Mouse (Mus musculus): ENCODE measurements at regions not wholly inside any gene's neighbourhood (a gene's known extent, or its start where the extent isn't known, plus 50 kb on each side); places are given as distances from the start of the nearest gene placed in this dataset.

DNA sequence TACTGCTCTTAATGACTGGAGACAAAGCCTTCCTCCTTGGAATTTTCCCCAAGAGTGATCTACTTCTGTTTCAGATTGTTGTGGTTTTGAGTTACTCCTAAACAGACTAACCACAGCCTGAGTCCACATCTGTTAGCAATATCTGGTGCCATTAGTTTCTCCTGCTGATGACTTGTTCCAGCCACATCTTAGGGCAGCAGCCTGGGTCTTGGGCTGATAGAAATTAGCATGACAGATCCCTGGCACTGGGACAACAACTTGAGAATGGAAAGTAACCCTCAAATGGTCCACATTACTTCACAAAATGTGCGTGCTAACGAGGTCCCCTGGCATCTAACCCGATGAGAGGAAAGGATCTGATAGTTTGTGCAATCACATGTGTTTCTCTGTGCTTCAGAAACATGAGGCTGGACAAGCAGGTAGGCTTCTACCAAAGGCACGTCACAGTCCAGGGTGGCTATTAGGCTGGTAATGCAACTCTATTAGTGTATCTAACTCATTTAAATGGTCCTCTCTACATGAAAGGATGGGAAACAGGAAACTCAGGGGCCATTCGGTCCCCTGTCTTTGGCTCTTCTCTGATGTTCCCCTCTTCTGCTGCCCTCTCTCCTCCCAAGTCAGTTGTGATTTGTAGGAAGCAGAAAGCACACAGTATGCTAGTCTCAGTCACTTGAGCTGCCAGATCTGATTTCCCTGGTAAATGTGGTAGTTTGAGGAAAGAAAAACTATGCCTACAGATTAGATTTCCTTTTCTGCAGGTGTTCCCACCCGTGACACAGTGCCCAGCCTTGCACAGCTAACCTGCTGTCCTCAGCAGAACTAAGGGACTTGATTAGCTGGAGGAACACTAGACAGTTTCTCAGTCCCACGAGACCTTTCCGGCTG, 2866.9 kb upstream of the 5930422O12Rik start:
- Histone ChIP-seq H3K4me2 (replicated peaks; ENCODE audit: low read depth, low read length) (no peak overlapping the region), H3K9ac (ENCODE audit: low read depth, low read length) (no peak overlapping the region), H3K9me3 (ENCODE audit: control insufficient read depth, low read length) (no peaks in the 10 kb centered on the region), H3K36me3 (ENCODE audit: control insufficient read depth, insufficient read depth, low read length) (no peaks in the 10 kb centered on the region), H3K4me3 (ENCODE audit: low read depth, low read length) (no peak overlapping the region), H3K4me1 (replicated peaks; ENCODE audit: control insufficient read depth, insufficient read depth, low read length) (no peaks in the 10 kb centered on the region), H3K27me3 (ENCODE audit: control insufficient read depth, insufficient read depth, low read length) (no peaks in the 10 kb centered on the region), H3K27ac (ENCODE audit: low read depth, low read length) (no peak overlapping the region)
- ATAC-seq (ENCODE audit: low FRiP score): no peak
- DNase-seq (ENCODE audit: low spot score): no peak
- 76% methylated on average over 8 of the region's 8 CpGs for WGBS

DNA sequence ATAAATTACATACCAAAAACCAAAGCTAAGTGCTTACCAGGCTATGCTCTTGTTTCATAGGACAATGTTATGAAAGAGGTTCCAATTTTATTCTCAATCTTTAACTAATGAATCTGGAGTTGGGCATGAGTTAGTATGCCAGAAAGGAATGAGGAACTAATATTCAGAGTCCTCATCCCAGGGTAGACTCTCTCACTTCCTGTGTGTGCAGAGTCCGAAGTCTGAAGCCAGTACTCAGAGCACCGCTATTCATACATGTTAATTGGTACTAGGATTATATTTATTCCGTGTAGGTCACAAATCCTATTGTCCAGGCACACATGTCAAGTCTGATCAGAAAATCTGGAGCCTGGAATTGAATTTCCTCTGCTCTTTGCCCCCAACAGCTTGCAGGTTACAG, 2858.7 kb upstream of the 5930422O12Rik start:
- Histone ChIP-seq H3K9me3 (ENCODE audit: control insufficient read depth, low read length) (no peaks in the 10 kb centered on the region), H3K4me1 (replicated peaks; ENCODE audit: control insufficient read depth, insufficient read depth, low read length) (no peaks in the 10 kb centered on the region), H3K4me2 (replicated peaks; ENCODE audit: low read depth, low read length) (no peak overlapping the region), H3K9ac (ENCODE audit: low read depth, low read length) (no peak overlapping the region), H3K27me3 (ENCODE audit: control insufficient read depth, insufficient read depth, low read length) (no peaks in the 10 kb centered on the region), H3K4me3 (ENCODE audit: low read depth, low read length) (no peak overlapping the region), H3K27ac (ENCODE audit: low read depth, low read length) (no peak overlapping the region), H3K36me3 (ENCODE audit: control insufficient read depth, insufficient read depth, low read length) (no peaks in the 10 kb centered on the region)
- 88% methylated on average over 3 of the region's 3 CpGs for WGBS
- ATAC-seq (ENCODE audit: low FRiP score) (no peak), DNase-seq (ENCODE audit: low spot score) (no peak)

GRCm38 (mm10) chr8:30570547-30570946, 2858.0 kb upstream of the 5930422O12Rik start:
- Histone ChIP-seq H3K36me3 (ENCODE audit: control insufficient read depth, insufficient read depth, low read length) (no peaks in the 10 kb centered on the region), H3K4me2 (replicated peaks; ENCODE audit: low read depth, low read length) (no peak overlapping the region), H3K27ac (ENCODE audit: low read depth, low read length) (no peak overlapping the region), H3K4me1 (replicated peaks; ENCODE audit: control insufficient read depth, insufficient read depth, low read length) (no peaks in the 10 kb centered on the region), H3K4me3 (ENCODE audit: low read depth, low read length) (no peak overlapping the region), H3K27me3 (ENCODE audit: control insufficient read depth, insufficient read depth, low read length) (no peaks in the 10 kb centered on the region), H3K9me3 (ENCODE audit: control insufficient read depth, low read length) (no peaks in the 10 kb centered on the region), H3K9ac (ENCODE audit: low read depth, low read length) (no peak overlapping the region)
- 39% methylated on average over 5 of the region's 5 CpGs for WGBS
- 0 out of 2 replicates have a peak, but pooled peaks have one; percentile 12 for ATAC-seq (ENCODE audit: low FRiP score)
- peak; percentile 8 for DNase-seq (ENCODE audit: low spot score)

GRCm38 (mm10) chr8:30587508-30587907, 2841.0 kb upstream of the 5930422O12Rik start:
- ATAC-seq (ENCODE audit: low FRiP score) (no peak), DNase-seq (ENCODE audit: low spot score) (no peak)
- Histone ChIP-seq H3K9ac (ENCODE audit: low read depth, low read length) (no peak overlapping the region), H3K4me1 (replicated peaks; ENCODE audit: control insufficient read depth, insufficient read depth, low read length) (no peaks in the 10 kb centered on the region), H3K27me3 (ENCODE audit: control insufficient read depth, insufficient read depth, low read length) (no peaks in the 10 kb centered on the region), H3K9me3 (ENCODE audit: control insufficient read depth, low read length) (no peaks in the 10 kb centered on the region), H3K36me3 (ENCODE audit: control insufficient read depth, insufficient read depth, low read length) (no peaks in the 10 kb centered on the region), H3K27ac (ENCODE audit: low read depth, low read length) (no peak overlapping the region), H3K4me2 (replicated peaks; ENCODE audit: low read depth, low read length) (no peak overlapping the region), H3K4me3 (ENCODE audit: low read depth, low read length) (no peak overlapping the region)
- 77% methylated on average over 5 of the region's 5 CpGs for WGBS

- WGBS: no CpG with 5 or more reads among the region's 1 CpGs
- no peaks in the 10 kb centered on the region for H3K9me3 ChIP-seq (ENCODE audit: control insufficient read depth, low read length)
- H3K36me3 ChIP-seq (ENCODE audit: control insufficient read depth, insufficient read depth, low read length): no peaks in the 10 kb centered on the region
- H3K27me3 ChIP-seq (ENCODE audit: control insufficient read depth, insufficient read depth, low read length): no peaks in the 10 kb centered on the region
- H3K27ac ChIP-seq (ENCODE audit: low read depth, low read length): no peak overlapping the region
- no peak for ATAC-seq (ENCODE audit: low FRiP score)
- H3K4me2 ChIP-seq (replicated peaks; ENCODE audit: low read depth, low read length): no peak overlapping the region
- no peaks in the 10 kb centered on the region for H3K4me1 ChIP-seq (replicated peaks; ENCODE audit: control insufficient read depth, insufficient read depth, low read length)
- DNase-seq (ENCODE audit: low spot score): no peak
- H3K9ac ChIP-seq (ENCODE audit: low read depth, low read length): no peak overlapping the region
- H3K4me3 ChIP-seq (ENCODE audit: low read depth, low read length): no peak overlapping the region
These were observed 2826.1 kb upstream of the 5930422O12Rik start for GRCm38 (mm10) chr8:30602421-30602820.

- H3K9ac ChIP-seq (ENCODE audit: low read depth, low read length): no peak overlapping the region
- ATAC-seq (ENCODE audit: low FRiP score): peak; percentile 51; the same call in 1 of the 2 replicates
These were observed 2798.2 kb upstream of the 5930422O12Rik start for GRCm38 (mm10) chr8:30630332-30630731.

DNA sequence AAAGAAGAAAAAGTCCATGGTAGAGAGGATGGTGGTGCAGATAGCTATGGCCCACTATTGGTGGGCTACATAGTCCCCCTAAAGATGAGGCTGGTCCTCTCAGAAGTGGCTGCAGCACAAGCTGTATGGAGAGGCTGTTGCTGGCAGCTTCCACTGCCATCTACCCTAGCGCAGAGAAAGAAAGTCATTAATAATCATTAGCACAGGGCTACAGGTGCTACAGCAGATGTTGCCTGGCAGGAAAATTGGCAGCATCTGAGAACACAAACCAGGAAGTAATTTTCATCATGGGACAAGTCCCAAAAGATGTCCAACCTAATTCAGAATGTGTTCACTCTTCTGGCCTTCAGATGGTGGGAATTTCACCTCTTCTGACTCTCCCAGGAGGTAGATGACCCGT, 2791.7 kb upstream of the 5930422O12Rik start:
- Histone ChIP-seq H3K9me3 (ENCODE audit: control insufficient read depth, low read length) (no peaks in the 10 kb centered on the region), H3K4me1 (replicated peaks; ENCODE audit: control insufficient read depth, insufficient read depth, low read length) (no peaks in the 10 kb centered on the region), H3K4me2 (replicated peaks; ENCODE audit: low read depth, low read length) (no peak overlapping the region), H3K36me3 (ENCODE audit: control insufficient read depth, insufficient read depth, low read length) (no peaks in the 10 kb centered on the region), H3K9ac (ENCODE audit: low read depth, low read length) (no peak overlapping the region), H3K4me3 (ENCODE audit: low read depth, low read length) (no peak overlapping the region), H3K27ac (ENCODE audit: low read depth, low read length) (no peak overlapping the region), H3K27me3 (ENCODE audit: control insufficient read depth, insufficient read depth, low read length) (no peaks in the 10 kb centered on the region)
- 68% methylated on average over 2 of the region's 2 CpGs for WGBS
- DNase-seq (ENCODE audit: low spot score) (no peak), ATAC-seq (ENCODE audit: low FRiP score) (no peak)

More at GRCm38 (mm10) chr8:30630332-30630731, 2798.2 kb upstream of the 5930422O12Rik start:
- Histone ChIP-seq H3K4me2 (replicated peaks; ENCODE audit: low read depth, low read length) (no peak overlapping the region), H3K36me3 (ENCODE audit: control insufficient read depth, insufficient read depth, low read length) (no peaks in the 10 kb centered on the region), H3K27me3 (ENCODE audit: control insufficient read depth, insufficient read depth, low read length) (no peaks in the 10 kb centered on the region), H3K27ac (ENCODE audit: low read depth, low read length) (no peak overlapping the region), H3K9me3 (ENCODE audit: control insufficient read depth, low read length) (no peaks in the 10 kb centered on the region), H3K4me1 (replicated peaks; ENCODE audit: control insufficient read depth, insufficient read depth, low read length) (no peaks in the 10 kb centered on the region), H3K4me3 (ENCODE audit: low read depth, low read length) (no peak overlapping the region)
- no peak for DNase-seq (ENCODE audit: low spot score)
- 50% methylated on average over 5 of the region's 5 CpGs for WGBS

DNA sequence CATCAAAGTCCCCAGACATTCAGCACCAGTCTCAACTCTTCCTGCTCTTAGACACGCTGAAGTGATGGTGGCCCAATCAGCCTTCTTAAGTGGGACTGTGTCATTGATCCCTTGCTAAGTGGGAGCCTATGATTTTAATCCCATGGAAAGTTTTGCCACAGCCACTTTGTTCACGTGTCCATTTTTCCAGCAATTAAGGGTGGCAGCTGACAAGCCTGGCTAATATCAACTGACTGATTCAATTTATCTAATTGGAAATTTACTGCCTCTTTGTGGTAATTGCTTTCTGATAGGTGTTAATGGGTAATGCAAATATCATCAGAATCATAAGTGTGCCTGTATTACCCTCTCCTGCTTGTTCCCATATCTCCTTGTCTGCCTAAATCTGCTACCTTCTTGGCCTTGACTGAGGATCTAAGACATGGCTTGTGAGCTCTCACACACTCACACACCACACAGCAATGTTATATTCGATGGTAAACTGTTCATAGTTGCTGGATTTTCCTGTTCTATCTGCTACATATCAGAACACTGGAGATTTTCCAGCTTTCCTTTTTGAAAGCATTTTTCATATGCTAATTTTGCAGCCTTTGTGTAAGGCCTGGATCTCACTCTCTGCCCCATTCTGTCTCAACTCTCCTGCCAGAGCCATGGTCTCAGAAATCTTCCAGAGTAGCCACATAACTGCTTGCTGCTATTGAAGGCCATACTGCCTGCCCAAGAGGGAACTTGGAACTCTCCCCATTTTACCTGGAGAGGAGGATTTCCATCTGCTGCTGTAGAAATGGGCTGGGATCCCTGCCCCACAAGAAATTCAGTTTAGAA, 2785.4 kb upstream of the 5930422O12Rik start:
- no peak for ATAC-seq (ENCODE audit: low FRiP score)
- Histone ChIP-seq H3K9me3 (ENCODE audit: control insufficient read depth, low read length) (no peaks in the 10 kb centered on the region), H3K4me2 (replicated peaks; ENCODE audit: low read depth, low read length) (no peak overlapping the region), H3K27ac (ENCODE audit: low read depth, low read length) (no peak overlapping the region), H3K4me3 (ENCODE audit: low read depth, low read length) (no peak overlapping the region), H3K36me3 (ENCODE audit: control insufficient read depth, insufficient read depth, low read length) (no peaks in the 10 kb centered on the region), H3K27me3 (ENCODE audit: control insufficient read depth, insufficient read depth, low read length) (no peaks in the 10 kb centered on the region), H3K9ac (ENCODE audit: low read depth, low read length) (no peak overlapping the region), H3K4me1 (replicated peaks; ENCODE audit: control insufficient read depth, insufficient read depth, low read length) (no peaks in the 10 kb centered on the region)
- WGBS: 71% methylated on average over 3 of the region's 3 CpGs
- DNase-seq (ENCODE audit: low spot score): no peak
